Mouse (Mus musculus) monocyte, adult 5-6 weeks (primary cell): ENCODE measurements around the gene Gm8265. TPM values are rescaled to one million over a fixed set of nuclear protein-coding genes. Genes with fewer than 3 reads are reported as not detected.
"Not testable (repeated sequence)": the region's sequence is repeated elsewhere in the genome, so short reads cannot be mapped to it uniquely, and the experiment has no call there.

ENCODE experiments used
- ATAC-seq: fragments of 153-309, 156-312 bp; replicated peaks from 2 replicates; pipeline ENCODE4 v1.8.0; 2017; ENCODE audit warnings: mild to moderate bottlenecking; ENCODE audit not compliant: low TSS enrichment, insufficient number of reproducible peaks, severe bottlenecking, poor library complexity, low FRiP score
- total RNA-seq: library from RNA; stranded (forward); fragments of 200-1000, 200-491, 200-594 nt; gene quantifications from 3 replicates; pipeline ENCODE4 v1.2.3, GENCODE M21; 2017

The Gm8265 gene
- not detected in 3 replicates for total RNA-seq

GRCm38 (mm10) chr14:5632928-5633327 lies at the start of gene Gm8265:
Gene Gm8265, minus strand, starts transcription at chr14:5633028.
- ATAC-seq, result not testable (repeated sequence)

Other genes with a start within 250 kb of the Gm8265 start
- not detected in 3 replicates for gene Gm3500, start 244.0 kb downstream of the Gm8265 start, total RNA-seq
- not detected in 3 replicates for gene Gm3194, start 177.6 kb downstream of the Gm8265 start, total RNA-seq
- not detected in 3 replicates for gene Gm8246, start 155.2 kb downstream of the Gm8265 start, total RNA-seq
- not detected in 3 replicates for gene Gm3187, start 148.8 kb downstream of the Gm8265 start, total RNA-seq
- gene Gm3488, start 131.4 kb downstream of the Gm8265 start, total RNA-seq, result not detected in 3 replicates
- gene Gm3532, start 94.5 kb downstream of the Gm8265 start, total RNA-seq, result not detected in 3 replicates
- gene Gm9603, start 54.4 kb upstream of the Gm8265 start, total RNA-seq, result not detected in 3 replicates
- gene Gm3373, start 108.5 kb upstream of the Gm8265 start, total RNA-seq, result not detected in 3 replicates
- not detected in 3 replicates for gene Gm3383, start 175.0 kb upstream of the Gm8265 start, total RNA-seq
- not detected in 3 replicates for gene Gm3424, start 197.3 kb upstream of the Gm8265 start, total RNA-seq
- not detected in 3 replicates for gene Gm8237, start 247.4 kb upstream of the Gm8265 start, total RNA-seq